ENCODE assay signal across 19 mouse cellular contexts in the genomic region with DNA sequence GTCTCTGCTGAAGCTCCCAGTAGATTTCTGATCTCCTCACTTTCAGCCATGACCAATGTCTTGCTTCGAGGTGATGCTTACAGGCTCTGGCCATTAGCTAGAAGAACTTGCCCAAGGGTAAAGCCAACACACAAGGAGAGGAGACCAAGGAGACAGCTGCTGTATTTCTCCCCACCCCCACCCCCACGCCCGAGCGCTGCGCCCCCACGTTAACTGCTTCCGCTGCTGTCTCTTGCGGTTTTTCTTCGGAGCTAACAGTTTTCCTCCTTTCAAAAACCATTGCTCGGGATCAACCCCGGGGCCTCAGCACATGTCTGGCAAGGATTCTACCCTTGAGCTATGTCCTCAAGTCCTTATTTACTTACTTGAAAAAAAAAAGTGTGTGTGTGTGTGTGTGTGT. TPM values are rescaled to one million over a fixed set of nuclear protein-coding genes. Genes with fewer than 3 reads are reported as not detected.
A peak's percentile ranks its signal among the peaks of the same experiment; 100 is the strongest.
DNase-seq lines count a peak whose midpoint lies in the region; TF ChIP-seq lines count a peak whose summit lies in the region.
"Had no signal": no experiment of that assay in that cellular context is flagged by ENCODE, and none has a peak within 500 bp of the region (broad histone marks: within the 10 kb centered on the region; RNA-seq: fewer than 3 reads in every experiment).

No protein-coding gene starts in this region.

- H3K27me3 ChIP-seq in kidney, adult 2 months (replicated peaks; ENCODE audit: control insufficient read depth, insufficient read depth, low read length), result no peaks in the 10 kb centered on the region
- no peaks in the 10 kb centered on the region for H3K27me3 ChIP-seq in thymus, adult 2 months (ENCODE audit: control insufficient read depth, insufficient read depth, low read length)
- H3K27me3 ChIP-seq: heart, embryonic 12.5 days; Patski had no signal

- 60% methylated on average over 11 of the region's 11 CpGs for WGBS in kidney, adult 2 months
- 63% methylated on average over 11 of the region's 11 CpGs for WGBS in thymus, adult 2 months

- no peak for DNase-seq in kidney, adult 2 months
- DNase-seq in kidney, postnatal 14 days, result no peak
- DNase-seq in thymus, adult 2 months, result no peak
- no peak for DNase-seq in thymus, postnatal 10 days (ENCODE audit: low spot score in 2 of 2)
- peak; percentile 11 for DNase-seq in CD4-positive helper T cell, adult 2 months (ENCODE audit: low read depth, low spot score)
- DNase-seq in induced T-regulatory cell, adult 2 months (ENCODE audit: low read depth), result peak; percentile 33
- no peak for DNase-seq in cerebellum, adult 18-20 months
- DNase-seq in heart, postnatal 14 days, result no peak
- DNase-seq: adrenal gland, postnatal 14 days; cerebellum, adult 2 months; cerebellum, postnatal 10 days; gastrocnemius, adult 2 months; gastrocnemius, postnatal 25 days; heart, postnatal 36 days had no signal

- intact Hi-C loops in heart, postnatal 14 days (cut with DNase I), result loop anchor here (1.0 to 5.0 kb wide), 2 partner anchors 167 to 359 kb away; no protein-coding TSS in a partner anchor

- H3K4me3 ChIP-seq in kidney, adult 2 months (ENCODE audit: insufficient read depth, low read depth, low read length), result no peak overlapping the region
- no peak overlapping the region for H3K4me3 ChIP-seq in thymus, adult 2 months (ENCODE audit: control insufficient read depth, insufficient read depth, low read length)
- H3K4me3 ChIP-seq: embryonic facial prominence, embryonic 10.5 days; forebrain, embryonic 10.5 days; gastrocnemius, adult 2 months; heart, embryonic 12.5 days had no signal

- peak overlapping the region; percentile 65 for H3K27ac ChIP-seq in kidney, adult 2 months (ENCODE audit: insufficient read depth, low read depth, low read length)
- H3K27ac ChIP-seq in thymus, adult 2 months (ENCODE audit: control insufficient read depth, insufficient read depth, low read length), result peak overlapping the region; percentile 56
- H3K27ac ChIP-seq: embryonic facial prominence, embryonic 10.5 days; forebrain, embryonic 10.5 days; gastrocnemius, adult 2 months; hindbrain, postnatal 0 days had no signal

- H3K4me1 ChIP-seq in kidney, adult 2 months (ENCODE audit: control insufficient read depth, insufficient read depth, low read length), result peaks cover 4% of the 10 kb centered on the region; the same call in 1 of the 2 replicates
- H3K4me1 ChIP-seq in thymus, adult 2 months (replicated peaks; ENCODE audit: control insufficient read depth, insufficient read depth, low read length), result peaks cover 5% of the 10 kb centered on the region
- H3K4me1 ChIP-seq: embryonic facial prominence, embryonic 10.5 days; forebrain, embryonic 10.5 days had no signal

- H3K36me3 ChIP-seq in kidney, adult 2 months (ENCODE audit: control insufficient read depth, insufficient read depth, low read length), result peaks cover 11% of the 10 kb centered on the region; the same call in 1 of the 2 replicates
- no peaks in the 10 kb centered on the region for H3K36me3 ChIP-seq in thymus, adult 2 months (ENCODE audit: control insufficient read depth, insufficient read depth, low read length)
- H3K36me3 ChIP-seq: embryonic facial prominence, embryonic 10.5 days; forebrain, embryonic 10.5 days; heart, embryonic 12.5 days had no signal

- TF ChIP-seq POLR2A in kidney, adult 2 months (IDR thresholded peaks at IDR 0.05; ENCODE audit: low read depth, low read length), result no peak
- TF ChIP-seq POLR2A in thymus, adult 2 months (IDR thresholded peaks at IDR 0.05; ENCODE audit: control insufficient read depth, extremely low read depth, insufficient read depth, low read length, poor library complexity), result no peak

- TF ChIP-seq CTCF in kidney, adult 2 months (conservative IDR thresholded peaks at IDR 0.05; ENCODE audit: insufficient read depth, insufficient read length, low read depth, low read length), result no peak
- no peak for TF ChIP-seq CTCF in thymus, adult 2 months (IDR thresholded peaks at IDR 0.05; ENCODE audit: borderline replicate concordance, control insufficient read depth, extremely low read depth, insufficient read depth, low read length, poor library complexity)

RNA-seq across cellular contexts. Expression of a gene that starts 19.1 kb away (rescaled TPM):
- polyA plus RNA-seq in kidney, adult 2 months (2012; rRNA removed), result 0.19 and 0.75 TPM in 2 replicates
- polyA plus RNA-seq in thymus, adult 2 months (2012; rRNA removed), result 2.6 and 4.8 TPM in 2 replicates
- total RNA-seq in heart, postnatal 14 days (2021), result 1 to 10 TPM; 3.5 to 5.5 TPM

Comparison
In these comparisons a context has a peak if more than half of its experiments do, and no peak if none do; other contexts are left out.
1. DNase-seq: peak in CD4-positive helper T cell, adult 2 months (single experiment) and induced T-regulatory cell, adult 2 months (single experiment); none in kidney, adult 2 months (single experiment), kidney, postnatal 14 days (single experiment), thymus, adult 2 months (single experiment), thymus, postnatal 10 days (0 of 2), cerebellum, adult 18-20 months (0 of 2) and heart, postnatal 14 days (0 of 2).